Mouse (Mus musculus): ENCODE data around the gene Mcf2l. TPM values are rescaled to one million over a fixed set of nuclear protein-coding genes. Genes with fewer than 3 reads are reported as not detected.

Mcf2l gene
- polyA plus RNA-seq, 1 experiment from 2014 or later, result 18.5 TPM

DNA sequence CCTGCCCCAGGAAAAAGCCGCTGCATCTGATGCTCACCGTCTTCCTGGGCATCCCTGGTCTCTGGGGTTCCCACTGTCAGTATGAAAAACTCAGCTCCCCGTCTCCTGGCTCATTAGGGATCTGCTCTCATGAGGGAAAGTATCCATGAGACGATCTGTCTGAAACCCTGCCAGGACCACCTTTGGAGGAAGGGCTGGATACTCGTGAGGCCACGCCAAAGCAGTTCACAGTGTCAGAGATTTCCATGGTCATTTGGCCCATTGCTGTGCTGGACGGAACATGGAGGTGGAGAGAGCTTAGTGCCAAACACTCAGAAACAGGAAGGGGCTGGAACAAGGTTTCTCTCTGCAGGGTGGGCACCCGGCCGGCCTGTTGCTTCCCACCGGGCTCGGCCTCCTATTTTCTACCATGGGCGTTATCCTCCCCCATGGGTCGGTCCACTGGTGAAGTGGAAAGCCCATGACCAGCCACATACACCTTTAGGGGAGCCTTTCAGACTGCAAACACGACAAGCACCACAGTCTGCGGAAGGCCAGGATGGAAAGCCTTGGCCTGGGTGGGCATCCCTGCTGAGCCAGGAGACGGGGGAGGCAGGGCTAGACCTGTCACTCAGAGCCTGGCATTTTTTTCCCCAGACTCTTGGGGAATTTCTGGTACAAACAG, 14.3 kb downstream of the Mcf2l start:
- no peaks in the 10 kb centered on the region for H3K36me3 ChIP-seq (ENCODE audit: control insufficient read depth, insufficient read depth, low read length)
- WGBS, result 82% methylated on average over 16 of the region's 16 CpGs
- ATAC-seq (ENCODE audit: insufficient read depth, low FRiP score), result no peak

DNA sequence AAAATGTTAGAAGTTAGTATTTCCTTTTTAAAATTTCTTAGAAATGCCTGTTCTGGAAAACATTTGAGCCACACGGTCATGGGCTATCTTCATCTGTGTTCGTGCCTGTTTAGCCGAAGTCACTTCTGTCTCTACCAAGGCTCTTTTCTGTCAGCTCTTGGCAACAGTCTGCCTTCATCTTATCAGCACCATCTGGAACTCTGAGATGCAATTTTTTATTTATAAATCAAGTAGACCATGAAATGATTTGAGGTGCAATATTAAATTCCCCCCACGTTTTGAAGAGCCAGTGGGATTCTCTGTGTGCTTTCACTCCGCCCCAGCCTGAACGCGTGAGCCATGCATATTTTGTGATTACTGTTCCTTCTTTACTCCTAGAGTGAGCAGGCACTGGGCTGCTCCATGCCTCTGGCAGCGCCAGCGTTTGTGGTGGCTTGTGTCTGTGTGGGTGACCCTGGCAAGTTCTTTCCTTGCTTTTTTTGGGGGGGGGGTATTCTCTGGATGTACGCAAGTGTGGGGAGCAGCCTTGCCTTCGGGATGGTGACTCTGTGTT, 15.5 kb downstream of the Mcf2l start:
- no peaks in the 10 kb centered on the region for H3K27me3 ChIP-seq (ENCODE audit: control insufficient read depth, insufficient read depth, low read length)
- no peak overlapping the region for H3K4me3 ChIP-seq (replicated peaks; ENCODE audit: low read length)
- H3K36me3 ChIP-seq (ENCODE audit: control insufficient read depth, insufficient read depth, low read length), result no peaks in the 10 kb centered on the region
- H3K9me3 ChIP-seq (replicated peaks; ENCODE audit: control insufficient read depth, low read length), result no peaks in the 10 kb centered on the region
- no peaks in the 10 kb centered on the region for H3K4me1 ChIP-seq (ENCODE audit: control insufficient read depth, insufficient read depth, low read length)
- no peak for ATAC-seq (ENCODE audit: insufficient read depth, low FRiP score)
- no peak overlapping the region for H3K4me2 ChIP-seq (ENCODE audit: low read depth, low read length)
- no peak overlapping the region for H3K9ac ChIP-seq (ENCODE audit: low read length)
- 85% methylated on average over 11 of the region's 11 CpGs for WGBS
- no peak overlapping the region for H3K27ac ChIP-seq (ENCODE audit: low read length)

More for the DNA sequence above, 14.3 kb downstream of the Mcf2l start:
- Histone ChIP-seq H3K27me3 (ENCODE audit: control insufficient read depth, insufficient read depth, low read length) (no peaks in the 10 kb centered on the region), H3K9ac (ENCODE audit: low read length) (no peak overlapping the region), H3K27ac (ENCODE audit: low read length) (no peak overlapping the region), H3K4me1 (ENCODE audit: control insufficient read depth, insufficient read depth, low read length) (peaks cover 6% of the 10 kb centered on the region), H3K9me3 (replicated peaks; ENCODE audit: control insufficient read depth, low read length) (no peaks in the 10 kb centered on the region), H3K4me3 (replicated peaks; ENCODE audit: low read length) (no peak overlapping the region), H3K4me2 (ENCODE audit: low read depth, low read length) (no peak overlapping the region)

DNA sequence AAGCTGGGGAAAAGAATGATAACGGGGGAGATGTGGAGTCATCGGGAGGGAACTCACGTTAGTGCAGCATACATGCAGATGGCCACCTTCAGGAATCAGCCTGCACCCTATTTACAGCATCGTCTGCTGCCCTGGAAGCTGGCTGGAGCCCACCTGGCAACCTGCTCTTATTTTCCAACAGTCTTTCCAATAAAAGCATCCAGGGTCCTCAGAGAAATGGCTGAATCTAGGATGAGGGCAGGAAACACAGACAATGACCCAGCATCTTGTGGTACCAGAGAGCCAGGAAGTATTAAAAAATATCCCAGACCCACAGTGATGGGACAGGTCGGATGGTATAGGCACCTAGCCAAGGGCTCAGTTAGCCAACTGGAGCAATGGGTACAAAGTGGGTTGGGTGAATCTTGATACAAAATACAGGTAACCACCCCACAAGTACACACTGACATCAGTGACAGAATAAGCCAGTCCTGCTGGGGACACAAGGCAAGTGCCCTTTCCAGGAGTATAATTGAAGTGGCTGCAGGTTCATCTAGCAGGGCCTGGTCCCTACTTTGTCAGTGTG, 19.4 kb downstream of the Mcf2l start:
- Histone ChIP-seq H3K27me3 (ENCODE audit: control insufficient read depth, insufficient read depth, low read length) (no peaks in the 10 kb centered on the region), H3K27ac (ENCODE audit: low read length) (no peak overlapping the region), H3K4me3 (replicated peaks; ENCODE audit: low read length) (no peak overlapping the region), H3K36me3 (ENCODE audit: control insufficient read depth, insufficient read depth, low read length) (no peaks in the 10 kb centered on the region), H3K4me2 (ENCODE audit: low read depth, low read length) (no peak overlapping the region), H3K9ac (ENCODE audit: low read length) (no peak overlapping the region), H3K9me3 (replicated peaks; ENCODE audit: control insufficient read depth, low read length) (no peaks in the 10 kb centered on the region), H3K4me1 (ENCODE audit: control insufficient read depth, insufficient read depth, low read length) (0 out of 2 replicates have a peak, but pooled peaks cover 6% of the 10 kb centered on the region)
- 73% methylated on average over 5 of the region's 5 CpGs for WGBS
- ATAC-seq (ENCODE audit: insufficient read depth, low FRiP score), result no peak

DNA sequence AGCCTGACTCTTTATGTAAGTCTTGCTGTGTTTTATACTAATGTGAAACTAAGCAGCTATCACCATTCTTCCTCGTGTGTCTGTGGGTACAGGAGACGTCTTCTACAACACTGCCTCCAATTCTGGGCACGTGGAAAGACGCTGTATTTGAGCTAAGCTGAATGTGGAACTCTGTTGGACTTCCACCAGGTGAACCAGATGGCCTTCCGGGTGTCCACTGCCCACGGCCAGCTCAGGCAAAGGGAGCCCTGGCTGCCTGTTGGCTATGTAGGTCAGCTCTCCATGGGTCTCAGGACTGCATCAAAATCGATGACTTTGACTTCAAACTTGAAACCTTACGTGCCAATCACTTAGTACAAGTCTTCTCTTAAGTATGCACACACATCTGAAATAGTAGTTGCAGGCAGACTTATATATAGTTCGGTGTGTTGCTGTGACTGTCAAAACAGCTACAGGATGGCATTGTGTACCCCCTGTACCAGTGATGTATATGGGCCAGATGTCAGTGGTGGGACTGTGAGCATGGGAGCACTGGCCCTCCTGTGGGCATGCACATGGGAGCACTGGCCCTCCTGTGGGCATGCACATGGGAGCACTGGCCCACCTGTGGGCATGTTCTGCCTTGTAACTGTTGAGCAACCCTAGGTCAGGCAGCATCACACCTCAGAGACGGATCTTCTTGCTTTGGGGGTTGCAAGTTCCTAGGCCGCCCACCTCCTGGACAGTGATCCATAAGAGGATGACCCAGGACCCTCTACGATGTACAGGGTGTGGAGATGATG, 20.4 kb downstream of the Mcf2l start:
- H3K4me3 ChIP-seq (replicated peaks; ENCODE audit: low read length), result no peak overlapping the region
- WGBS, result 78% methylated on average over 12 of the region's 12 CpGs
- no peaks in the 10 kb centered on the region for H3K36me3 ChIP-seq (ENCODE audit: control insufficient read depth, insufficient read depth, low read length)
- 0 out of 2 replicates have a peak, but pooled peaks cover 7% of the 10 kb centered on the region for H3K4me1 ChIP-seq (ENCODE audit: control insufficient read depth, insufficient read depth, low read length)
- H3K9ac ChIP-seq (ENCODE audit: low read length), result no peak overlapping the region
- ATAC-seq (ENCODE audit: insufficient read depth, low FRiP score), result no peak
- H3K4me2 ChIP-seq (ENCODE audit: low read depth, low read length), result no peak overlapping the region
- no peaks in the 10 kb centered on the region for H3K9me3 ChIP-seq (replicated peaks; ENCODE audit: control insufficient read depth, low read length)
- H3K27me3 ChIP-seq (ENCODE audit: control insufficient read depth, insufficient read depth, low read length), result no peaks in the 10 kb centered on the region
- no peak overlapping the region for H3K27ac ChIP-seq (ENCODE audit: low read length)

DNA sequence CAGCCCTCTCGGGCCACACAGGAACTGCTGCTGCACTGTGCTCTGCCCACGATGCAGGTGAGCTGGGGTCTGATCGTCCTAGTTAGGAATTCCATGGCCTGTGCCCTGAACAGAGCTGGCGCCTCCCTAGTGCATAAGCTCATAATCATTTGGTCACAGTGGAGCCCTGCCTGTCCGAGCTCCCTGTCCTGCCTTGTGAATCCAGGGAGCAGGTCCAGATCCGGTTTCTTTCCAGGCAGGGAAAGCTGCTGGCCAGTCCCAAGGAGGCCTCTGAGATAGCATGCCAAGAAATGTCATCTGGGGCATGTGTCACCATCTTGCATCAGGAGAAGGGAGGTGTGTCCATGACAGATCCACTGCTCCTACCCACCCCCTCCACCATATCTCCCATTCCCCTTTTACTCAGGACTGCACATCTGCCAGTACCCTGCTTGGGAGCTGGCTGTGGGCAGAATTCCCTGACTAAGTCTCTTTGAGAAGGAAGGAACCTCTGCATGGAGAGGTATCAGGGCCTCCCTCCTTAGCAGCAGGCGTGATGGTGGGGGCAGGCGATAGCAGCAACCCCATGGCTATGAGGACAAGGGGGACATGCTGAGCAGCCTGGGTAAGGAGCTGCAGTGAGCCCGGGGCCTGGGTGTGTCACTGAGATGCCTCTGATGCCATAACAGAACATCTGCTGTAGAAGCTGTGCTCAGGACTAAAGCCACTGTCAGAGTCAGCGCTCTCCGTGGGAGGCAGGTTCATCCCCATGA, 21.4 kb downstream of the Mcf2l start:
- no peak overlapping the region for H3K27ac ChIP-seq (ENCODE audit: low read length)
- no peaks in the 10 kb centered on the region for H3K36me3 ChIP-seq (ENCODE audit: control insufficient read depth, insufficient read depth, low read length)
- H3K4me2 ChIP-seq (ENCODE audit: low read depth, low read length), result no peak overlapping the region
- ATAC-seq (ENCODE audit: insufficient read depth, low FRiP score), result no peak
- WGBS, result 79% methylated on average over 11 of the region's 11 CpGs
- H3K27me3 ChIP-seq (ENCODE audit: control insufficient read depth, insufficient read depth, low read length), result no peaks in the 10 kb centered on the region
- no peak overlapping the region for H3K4me3 ChIP-seq (replicated peaks; ENCODE audit: low read length)
- H3K9ac ChIP-seq (ENCODE audit: low read length), result no peak overlapping the region
- 0 out of 2 replicates have a peak, but pooled peaks cover 7% of the 10 kb centered on the region for H3K4me1 ChIP-seq (ENCODE audit: control insufficient read depth, insufficient read depth, low read length)
- H3K9me3 ChIP-seq (replicated peaks; ENCODE audit: control insufficient read depth, low read length), result no peaks in the 10 kb centered on the region

DNA sequence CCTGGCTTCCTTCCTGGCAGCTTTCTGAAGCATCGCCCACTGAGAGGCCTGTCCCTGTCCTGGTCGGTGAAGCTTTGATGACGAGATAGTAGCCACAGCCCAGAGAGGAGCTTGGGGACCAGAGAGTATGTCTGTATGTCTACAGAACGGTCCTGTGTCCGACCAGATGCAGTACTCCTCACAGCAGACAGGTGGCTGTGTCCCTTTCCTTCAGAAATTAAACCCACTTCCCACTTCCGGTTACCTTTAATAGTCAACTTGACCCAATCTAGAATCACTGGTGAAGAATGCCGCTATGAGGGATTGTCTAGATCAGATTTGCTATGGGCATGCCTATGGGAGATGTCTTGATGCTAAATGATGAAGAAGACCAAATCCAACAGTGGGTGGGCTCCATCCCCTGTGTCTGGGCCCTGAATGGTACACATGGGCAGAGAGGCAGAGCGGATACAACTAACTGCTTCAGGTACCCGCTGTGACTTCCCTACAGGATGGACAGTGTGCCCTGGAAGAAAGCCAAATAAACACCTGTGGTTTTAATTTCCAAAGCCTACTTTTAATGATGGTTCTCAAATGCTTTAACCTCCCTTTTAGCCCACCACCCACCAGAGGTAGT, 22.0 kb downstream of the Mcf2l start:
- H3K36me3 ChIP-seq (ENCODE audit: control insufficient read depth, insufficient read depth, low read length), result no peaks in the 10 kb centered on the region
- H3K27ac ChIP-seq (ENCODE audit: low read length), result no peak overlapping the region
- no peak overlapping the region for H3K4me3 ChIP-seq (replicated peaks; ENCODE audit: low read length)
- no peak overlapping the region for H3K4me2 ChIP-seq (ENCODE audit: low read depth, low read length)
- 62% methylated on average over 9 of the region's 9 CpGs for WGBS
- H3K9ac ChIP-seq (ENCODE audit: low read length), result no peak overlapping the region
- no peaks in the 10 kb centered on the region for H3K27me3 ChIP-seq (ENCODE audit: control insufficient read depth, insufficient read depth, low read length)
- 0 out of 2 replicates have a peak, but pooled peaks cover 7% of the 10 kb centered on the region for H3K4me1 ChIP-seq (ENCODE audit: control insufficient read depth, insufficient read depth, low read length)
- ATAC-seq (ENCODE audit: insufficient read depth, low FRiP score), result no peak
- no peaks in the 10 kb centered on the region for H3K9me3 ChIP-seq (replicated peaks; ENCODE audit: control insufficient read depth, low read length)

DNA sequence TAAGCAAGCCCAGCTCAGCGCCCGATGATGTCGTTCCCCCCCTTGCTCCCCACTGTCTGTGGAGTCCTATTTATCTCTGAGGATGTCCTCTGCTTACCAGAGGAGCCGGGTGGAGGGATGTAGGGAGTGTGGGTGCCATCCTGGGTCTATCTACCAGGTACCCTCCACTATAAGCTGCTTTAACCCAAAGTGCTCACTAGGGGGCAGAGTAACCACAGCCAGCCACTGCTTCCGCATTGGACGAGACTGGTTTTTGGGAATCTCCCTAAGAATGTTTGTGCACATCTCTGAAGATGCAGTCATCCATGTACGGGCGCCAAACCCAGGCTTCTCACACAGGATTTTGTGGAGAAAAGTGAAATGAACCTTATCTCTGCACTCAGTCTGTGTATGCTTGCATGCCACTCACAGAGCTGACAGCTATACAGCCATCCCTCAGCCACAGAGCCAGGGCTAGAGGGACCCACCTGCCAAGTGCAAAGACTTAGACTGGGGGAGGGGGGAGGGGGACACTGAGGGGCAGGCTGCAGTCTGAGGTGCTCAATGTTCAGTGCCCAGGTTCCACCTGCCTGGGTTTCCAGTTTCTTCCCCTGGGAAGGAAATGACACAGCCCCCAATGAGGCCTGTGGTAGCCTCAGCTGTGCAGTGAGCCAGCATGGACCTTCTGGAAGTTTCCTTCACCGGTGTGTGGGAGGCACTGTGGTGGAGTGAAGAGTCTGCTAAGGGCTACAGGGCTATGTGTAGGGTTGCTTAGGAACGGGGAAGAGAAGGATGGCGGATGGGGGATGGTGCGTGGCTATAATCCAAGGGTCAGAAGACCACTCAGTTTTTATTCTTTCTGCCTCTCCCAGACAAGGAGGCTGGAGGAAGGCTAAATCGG, 23.1 kb downstream of the Mcf2l start:
- no peaks in the 10 kb centered on the region for H3K9me3 ChIP-seq (replicated peaks; ENCODE audit: control insufficient read depth, low read length)
- peak; percentile 38; the same call in 1 of the 2 replicates for ATAC-seq (ENCODE audit: insufficient read depth, low FRiP score)
- H3K36me3 ChIP-seq (ENCODE audit: control insufficient read depth, insufficient read depth, low read length), result no peaks in the 10 kb centered on the region
- H3K4me3 ChIP-seq (replicated peaks; ENCODE audit: low read length), result no peak overlapping the region
- H3K27me3 ChIP-seq (ENCODE audit: control insufficient read depth, insufficient read depth, low read length), result no peaks in the 10 kb centered on the region
- 45% methylated on average over 13 of the region's 13 CpGs for WGBS
- 0 out of 2 replicates have a peak, but pooled peaks cover 7% of the 10 kb centered on the region for H3K4me1 ChIP-seq (ENCODE audit: control insufficient read depth, insufficient read depth, low read length)
- no peak overlapping the region for H3K9ac ChIP-seq (ENCODE audit: low read length)
- no peak overlapping the region for H3K27ac ChIP-seq (ENCODE audit: low read length)
- H3K4me2 ChIP-seq (ENCODE audit: low read depth, low read length), result no peak overlapping the region

DNA sequence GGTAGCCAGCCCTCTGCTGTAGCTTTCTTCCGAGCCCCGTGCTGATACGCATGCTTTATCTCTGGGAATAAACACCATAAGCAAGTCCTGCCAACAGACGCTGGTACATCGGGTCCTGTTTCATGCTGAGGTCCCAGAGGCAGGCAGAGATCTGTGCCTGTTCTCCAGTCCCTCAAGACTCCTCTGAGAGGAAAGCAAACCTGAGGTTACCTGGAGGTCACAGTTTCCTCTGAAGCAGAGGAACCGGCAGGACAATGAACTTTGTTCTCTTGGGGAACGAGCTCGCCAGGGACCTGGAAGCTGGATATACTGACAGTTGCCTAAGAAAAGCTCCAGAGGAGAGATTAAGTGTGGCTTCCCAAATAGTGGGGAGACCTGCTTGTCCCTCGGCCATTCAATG, 24.2 kb downstream of the Mcf2l start:
- 36% methylated on average over 9 of the region's 9 CpGs for WGBS
- Histone ChIP-seq H3K9me3 (replicated peaks; ENCODE audit: control insufficient read depth, low read length) (no peaks in the 10 kb centered on the region), H3K4me2 (ENCODE audit: low read depth, low read length) (no peak overlapping the region), H3K4me3 (replicated peaks; ENCODE audit: low read length) (no peak overlapping the region), H3K9ac (ENCODE audit: low read length) (no peak overlapping the region), H3K27me3 (ENCODE audit: control insufficient read depth, insufficient read depth, low read length) (no peaks in the 10 kb centered on the region), H3K36me3 (ENCODE audit: control insufficient read depth, insufficient read depth, low read length) (no peaks in the 10 kb centered on the region), H3K27ac (ENCODE audit: low read length) (no peak overlapping the region), H3K4me1 (ENCODE audit: control insufficient read depth, insufficient read depth, low read length) (0 out of 2 replicates have a peak, but pooled peaks cover 7% of the 10 kb centered on the region)
- ATAC-seq (ENCODE audit: insufficient read depth, low FRiP score), result no peak

All from stomach, embryonic 16.5 days (tissue).